Mouse (Mus musculus) forebrain, embryonic 14.5 days (tissue): ENCODE measurements around the gene Dner. TPM values are rescaled to one million over a fixed set of nuclear protein-coding genes. Genes with fewer than 3 reads are reported as not detected.

Experiments used
- ATAC-seq: fragments of 200-750 bp; cut with Nextera tagmentation; 2 replicates; pipeline ENCODE4 v1.8.0; 2017; ENCODE audit warnings: mild to moderate bottlenecking, moderate library complexity
- DNase-seq: peaks from one replicate; pipeline ENCODE4 v3.0.0-alpha.2; 2015; ENCODE audit warnings: low spot score
- H3K27ac ChIP-seq: fragments of 300-500 bp; sonication (generic); 2 replicates; pipeline ENCODE4 v1.5.1; 2014; ENCODE audit warnings: low read depth, mild to moderate bottlenecking, control low read depth, low read length, moderate library complexity
- H3K27me3 ChIP-seq: fragments of 300-500 bp; sonication (generic); replicated peaks from 2 replicates; pipeline ENCODE4 v1.6.1; 2014; ENCODE audit warnings: low read length, control low read depth, mixed read lengths; ENCODE audit not compliant: control insufficient read depth, insufficient read depth
- H3K36me3 ChIP-seq: fragments of 300-500 bp; sonication (generic); 2 replicates; pipeline ENCODE4 v1.6.1; 2014; ENCODE audit warnings: low read length, control low read depth; ENCODE audit not compliant: control insufficient read depth, insufficient read depth
- H3K4me1 ChIP-seq: fragments of 300-500 bp; sonication (generic); 2 replicates; pipeline ENCODE4 v1.6.1; 2014; ENCODE audit warnings: antibody characterized with exemption, low read length, control low read depth; ENCODE audit not compliant: control insufficient read depth, insufficient read depth
- H3K4me2 ChIP-seq: fragments of 300-500 bp; sonication (generic); 2 replicates; pipeline ENCODE4 v1.6.1; 2014; ENCODE audit warnings: mild to moderate bottlenecking, control low read depth, low read length
- H3K4me3 ChIP-seq: fragments of 300-500 bp; sonication (generic); 2 replicates; pipeline ENCODE4 v1.5.1; 2014; ENCODE audit warnings: low read depth, low read length, control low read depth
- H3K9ac ChIP-seq: fragments of 300-500 bp; sonication (generic); 2 replicates; pipeline ENCODE4 v1.6.1; 2014; ENCODE audit warnings: mild to moderate bottlenecking, low read length, control low read depth, moderate library complexity
- H3K9me3 ChIP-seq: fragments of 300-500 bp; sonication (generic); replicated peaks from 2 replicates; pipeline ENCODE4 v1.6.1; 2016; ENCODE audit warnings: low read length, control low read depth, mixed read lengths; ENCODE audit not compliant: control insufficient read depth
- WGBS: fragments of 180-500 bp; shearing (Covaris S2); extraction: QIAGEN DNeasy Blood & Tissue Kit; methylation state at CpG from one replicate; pipeline ENCODE4 v1.1.7; 2014; 5-methylcytosine and 5-hydroxymethylcytosine counted together
- polyA plus RNA-seq: library from polyadenylated mRNA; unstranded; fragments of >200 nt; fragmentation: Nextera tagmentation; extraction: Ambion mirVana; gene quantifications from 2 replicates; pipeline ENCODE4 v1.2.1, GENCODE M21; 2014

Gene Dner
- polyA plus RNA-seq: 103 and 144 TPM in 2 replicates

GRCm38 (mm10) chr1:84695517-84696411 is at the start of gene Dner:
TSS of gene Dner (minus strand) at chr1:84696221.
- Histone ChIP-seq H3K4me3 (peak within 1 kb of the TSS; percentile 83), H3K36me3 (no peaks in the 10 kb centered on the region), H3K4me1 (peaks cover 5% of the 10 kb centered on the region; the same call in 1 of the 2 replicates), H3K4me2 (peak within 1 kb of the TSS; percentile 82), H3K9ac (peak within 1 kb of the TSS; percentile 89), H3K27me3 (no peaks in the 10 kb centered on the region), H3K27ac (peak within 1 kb of the TSS; percentile 90), H3K9me3 (no peaks in the 10 kb centered on the region)
- WGBS: under 1% methylated on average over 75 of the region's 75 CpGs
- peak; percentile 81 for DNase-seq
- ATAC-seq: peak; percentile 89

- Histone ChIP-seq H3K36me3 (peaks cover 59% of the 10 kb centered on the region), H3K9ac (no peak overlapping the region), H3K4me1 (no peaks in the 10 kb centered on the region), H3K27ac (no peak overlapping the region), H3K9me3 (no peaks in the 10 kb centered on the region), H3K4me2 (no peak overlapping the region), H3K27me3 (no peaks in the 10 kb centered on the region), H3K4me3 (no peak overlapping the region)
- 86% methylated on average over 3 of the region's 3 CpGs for WGBS
- DNase-seq (no peak), ATAC-seq (no peak)
Observed at GRCm38 (mm10) chr1:84742156-84742555, 46.1 kb upstream of the Dner start.

DNA sequence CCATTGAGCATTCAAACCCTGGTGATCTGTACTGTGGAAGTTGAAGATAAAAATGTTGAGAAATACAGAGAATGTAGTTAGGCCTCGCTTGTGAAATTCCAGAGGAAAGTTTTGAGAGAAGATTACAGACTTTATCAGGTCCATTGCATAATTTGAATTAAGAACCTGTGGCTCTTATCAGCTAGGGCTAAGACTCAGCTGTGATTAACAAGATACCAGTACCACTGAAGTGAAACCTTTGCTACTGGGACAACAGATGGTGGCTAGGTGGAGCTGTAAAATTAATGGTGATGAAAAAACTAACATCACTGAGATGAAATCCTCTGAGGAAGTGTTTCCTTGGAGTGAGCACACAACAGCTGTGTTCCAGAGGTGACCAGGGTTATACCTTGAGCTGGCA is 44.1 kb upstream of the Dner start:
- Histone ChIP-seq H3K27me3 (no peaks in the 10 kb centered on the region), H3K27ac (no peak overlapping the region), H3K9ac (no peak overlapping the region), H3K9me3 (no peaks in the 10 kb centered on the region), H3K36me3 (peaks cover 64% of the 10 kb centered on the region), H3K4me2 (no peak overlapping the region), H3K4me3 (no peak overlapping the region), H3K4me1 (no peaks in the 10 kb centered on the region)
- DNase-seq (no peak), ATAC-seq (no peak)
- 100% methylated on average over 1 of the region's 1 CpGs for WGBS

GRCm38 (mm10) chr1:84737097-84737496 is 41.1 kb upstream of the Dner start:
- no peaks in the 10 kb centered on the region for H3K4me1 ChIP-seq
- H3K27me3 ChIP-seq: no peaks in the 10 kb centered on the region
- 63% methylated on average over 1 of the region's 1 CpGs for WGBS
- no peak overlapping the region for H3K9ac ChIP-seq
- H3K4me2 ChIP-seq: no peak overlapping the region
- no peak overlapping the region for H3K4me3 ChIP-seq
- no peak overlapping the region for H3K27ac ChIP-seq
- H3K36me3 ChIP-seq: peaks cover 65% of the 10 kb centered on the region
- DNase-seq: no peak
- no peaks in the 10 kb centered on the region for H3K9me3 ChIP-seq
- no peak for ATAC-seq

GRCm38 (mm10) chr1:84733799-84734198 is 37.8 kb upstream of the Dner start:
- no peak overlapping the region for H3K9ac ChIP-seq
- H3K9me3 ChIP-seq: no peaks in the 10 kb centered on the region
- peaks cover 66% of the 10 kb centered on the region for H3K36me3 ChIP-seq
- H3K27ac ChIP-seq: no peak overlapping the region
- no peaks in the 10 kb centered on the region for H3K27me3 ChIP-seq
- WGBS: 63% methylated on average over 3 of the region's 3 CpGs
- ATAC-seq (0 out of 2 replicates have a peak, but pooled peaks have one; percentile 18), DNase-seq (peak; percentile 52)
- H3K4me1 ChIP-seq: no peaks in the 10 kb centered on the region
- H3K4me2 ChIP-seq: no peak overlapping the region
- no peak overlapping the region for H3K4me3 ChIP-seq

DNA sequence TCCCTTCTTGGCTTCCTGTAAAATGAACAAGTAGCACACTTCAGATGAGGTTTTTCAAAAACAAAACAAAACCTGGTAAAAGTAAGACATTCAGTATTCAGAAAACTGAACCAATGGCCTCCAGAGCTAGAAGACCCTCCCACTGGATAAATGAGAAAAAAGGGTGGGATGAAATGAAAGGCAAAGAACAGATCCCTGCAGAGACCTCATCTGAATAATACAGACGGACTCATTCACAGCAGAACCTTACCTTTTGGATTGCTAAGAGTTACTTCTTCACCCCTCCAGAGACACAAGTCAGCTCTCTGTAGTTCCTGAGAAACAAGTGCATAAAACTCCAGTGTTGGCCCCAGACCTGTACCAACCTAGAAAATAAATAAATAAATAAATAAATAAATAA is 35.7 kb upstream of the Dner start:
- H3K9me3 ChIP-seq: no peaks in the 10 kb centered on the region
- 70% methylated on average over 1 of the region's 1 CpGs for WGBS

DNA sequence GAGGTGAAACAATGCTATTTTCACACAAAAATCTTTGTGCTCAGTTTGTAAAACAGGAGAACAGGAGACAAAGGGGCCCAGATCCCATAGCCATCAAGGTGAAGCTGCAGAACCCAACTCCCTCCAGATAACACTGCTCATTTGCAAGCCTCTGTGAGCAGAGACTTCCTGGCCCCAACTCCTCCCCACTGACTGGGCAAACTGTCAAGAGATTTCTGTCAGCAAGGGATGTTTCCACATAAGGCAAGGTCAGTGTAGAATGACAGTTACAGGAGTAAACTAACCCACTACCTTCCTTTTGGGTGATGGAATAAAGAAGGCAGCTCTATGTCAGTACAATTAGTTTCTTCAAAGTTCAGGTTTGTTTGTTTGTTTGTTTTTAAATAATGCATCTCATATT is 26.8 kb upstream of the Dner start:
- DNase-seq (no peak), ATAC-seq (no peak)
- no peaks in the 10 kb centered on the region for H3K4me1 ChIP-seq
- H3K27ac ChIP-seq: no peak overlapping the region
- H3K9me3 ChIP-seq: no peaks in the 10 kb centered on the region
- H3K27me3 ChIP-seq: no peaks in the 10 kb centered on the region
- peaks cover 51% of the 10 kb centered on the region for H3K36me3 ChIP-seq
- H3K4me3 ChIP-seq: no peak overlapping the region
- no peak overlapping the region for H3K9ac ChIP-seq
- H3K4me2 ChIP-seq: no peak overlapping the region

More for the DNA sequence above, 35.7 kb upstream of the Dner start:
- no peaks in the 10 kb centered on the region for H3K27me3 ChIP-seq
- no peak overlapping the region for H3K27ac ChIP-seq
- H3K4me3 ChIP-seq: no peak overlapping the region
- DNase-seq (no peak), ATAC-seq (no peak)
- peaks cover 61% of the 10 kb centered on the region for H3K36me3 ChIP-seq
- H3K9ac ChIP-seq: no peak overlapping the region
- no peak overlapping the region for H3K4me2 ChIP-seq
- no peaks in the 10 kb centered on the region for H3K4me1 ChIP-seq

DNA sequence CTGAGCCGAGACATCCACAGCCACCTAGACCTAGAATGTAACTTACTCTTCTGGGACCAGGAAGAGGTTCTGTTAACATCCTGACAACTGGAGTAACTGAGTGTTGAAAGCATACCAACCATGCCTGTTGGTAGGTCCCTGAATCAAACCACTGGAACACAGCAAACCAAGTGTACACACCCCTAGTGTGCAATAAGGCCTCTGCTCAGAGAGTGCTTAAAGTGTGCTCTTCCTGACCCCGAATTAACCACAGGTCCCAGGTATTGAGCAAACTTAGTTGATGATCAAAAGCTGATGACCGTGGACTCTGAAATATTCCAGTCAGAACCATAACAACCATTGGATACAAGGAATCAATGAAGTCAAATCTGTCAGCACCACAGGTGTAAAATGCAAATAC is 26.4 kb upstream of the Dner start:
- ATAC-seq (no peak), DNase-seq (no peak)
- Histone ChIP-seq H3K27ac (no peak overlapping the region), H3K27me3 (no peaks in the 10 kb centered on the region), H3K9me3 (no peaks in the 10 kb centered on the region), H3K9ac (no peak overlapping the region), H3K4me2 (no peak overlapping the region), H3K4me1 (no peaks in the 10 kb centered on the region), H3K4me3 (no peak overlapping the region), H3K36me3 (peaks cover 46% of the 10 kb centered on the region)
- WGBS: 96% methylated on average over 3 of the region's 3 CpGs

GRCm38 (mm10) chr1:84721942-84722341 is 25.9 kb upstream of the Dner start:
- Histone ChIP-seq H3K4me3 (no peak overlapping the region), H3K9me3 (no peaks in the 10 kb centered on the region), H3K4me1 (no peaks in the 10 kb centered on the region), H3K27ac (no peak overlapping the region), H3K4me2 (no peak overlapping the region), H3K36me3 (peaks cover 43% of the 10 kb centered on the region), H3K9ac (no peak overlapping the region), H3K27me3 (no peaks in the 10 kb centered on the region)
- DNase-seq (no peak), ATAC-seq (no peak)
- WGBS: 87% methylated on average over 3 of the region's 3 CpGs
